Mouse (Mus musculus): ENCODE measurements around the gene Alg6. TPM values are rescaled to one million over a fixed set of nuclear protein-coding genes. Genes with fewer than 3 reads are reported as not detected.
A peak's percentile ranks its signal among the peaks of the same experiment; 100 is the strongest.

Gene Alg6
- 9.7 and 10.3 TPM in 2 replicates for polyA plus RNA-seq (2015; fragmentation: Nextera tagmentation; extraction: Ambion mirVana)

DNA sequence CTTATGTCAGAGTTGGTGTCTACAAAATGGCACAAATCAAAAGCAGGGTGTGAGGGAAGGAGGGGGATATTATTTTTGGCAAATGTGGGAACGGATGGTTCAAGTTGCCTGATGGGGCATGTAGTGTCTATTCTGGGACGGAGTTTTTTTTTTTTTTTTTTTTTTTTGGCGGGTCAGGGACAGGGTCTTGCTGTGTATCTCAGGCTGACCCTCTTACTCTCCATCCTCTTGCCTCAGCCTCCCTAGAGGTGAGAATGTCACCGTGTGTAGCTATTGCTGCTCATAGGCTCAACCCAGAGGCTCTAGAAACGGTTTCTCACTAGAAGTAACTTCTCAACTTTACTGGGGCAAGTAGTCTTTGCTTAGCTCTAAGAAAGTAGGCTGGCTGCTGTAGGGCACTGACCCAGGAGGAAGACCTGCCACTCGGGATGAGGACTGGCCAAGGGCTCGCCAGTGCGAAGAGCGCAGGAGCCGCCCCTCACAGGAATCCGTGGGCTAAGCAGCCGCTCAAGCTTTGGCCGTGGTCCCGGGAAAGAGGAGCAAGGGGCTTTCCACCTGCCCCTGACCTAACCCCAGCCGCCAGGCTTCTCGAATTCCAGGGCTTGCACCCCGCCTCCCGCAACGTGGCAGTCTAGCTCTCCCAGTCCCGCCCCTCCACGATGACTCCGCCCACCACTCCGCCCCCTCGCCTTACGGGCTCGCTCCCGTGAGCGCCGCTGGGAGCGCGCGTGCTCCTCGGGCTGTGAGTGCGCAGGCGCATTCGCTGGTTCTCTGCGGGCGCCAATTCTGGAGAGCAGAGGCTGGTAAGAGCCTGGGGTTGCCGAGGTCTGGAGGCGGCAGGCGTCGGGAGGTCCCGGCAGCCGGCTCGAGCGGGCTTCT lies at the start of gene Alg6:
Alg6 (plus strand) TSS at position 761 of the 879 bp plus-strand sequence.
- ATAC-seq (ENCODE audit: low read depth) = peak; percentile 94
- H3K4me2 ChIP-seq (ENCODE audit: low read depth, low read length) = peak within 1 kb of the TSS; percentile 85
- no peaks in the 10 kb centered on the region for H3K9me3 ChIP-seq (replicated peaks; ENCODE audit: control insufficient read depth, low read length)
- peak within 1 kb of the TSS; percentile 82 for H3K9ac ChIP-seq (ENCODE audit: low read depth, low read length)
- peaks cover 8% of the 10 kb centered on the region for H3K4me1 ChIP-seq (ENCODE audit: control insufficient read depth, low read depth, low read length)
- H3K4me3 ChIP-seq (ENCODE audit: low read depth, low read length) = peak within 1 kb of the TSS; percentile 74
- H3K27me3 ChIP-seq (ENCODE audit: control insufficient read depth, insufficient read depth, low read depth, low read length) = no peaks in the 10 kb centered on the region
- WGBS (ENCODE audit: insufficient replicate concordance) = 4% methylated on average over 45 of the region's 46 CpGs
- H3K36me3 ChIP-seq (ENCODE audit: control insufficient read depth, insufficient read depth) = no peaks in the 10 kb centered on the region
- H3K27ac ChIP-seq (ENCODE audit: low read length) = peak within 1 kb of the TSS; percentile 25; the same call in 1 of the 2 replicates

DNA sequence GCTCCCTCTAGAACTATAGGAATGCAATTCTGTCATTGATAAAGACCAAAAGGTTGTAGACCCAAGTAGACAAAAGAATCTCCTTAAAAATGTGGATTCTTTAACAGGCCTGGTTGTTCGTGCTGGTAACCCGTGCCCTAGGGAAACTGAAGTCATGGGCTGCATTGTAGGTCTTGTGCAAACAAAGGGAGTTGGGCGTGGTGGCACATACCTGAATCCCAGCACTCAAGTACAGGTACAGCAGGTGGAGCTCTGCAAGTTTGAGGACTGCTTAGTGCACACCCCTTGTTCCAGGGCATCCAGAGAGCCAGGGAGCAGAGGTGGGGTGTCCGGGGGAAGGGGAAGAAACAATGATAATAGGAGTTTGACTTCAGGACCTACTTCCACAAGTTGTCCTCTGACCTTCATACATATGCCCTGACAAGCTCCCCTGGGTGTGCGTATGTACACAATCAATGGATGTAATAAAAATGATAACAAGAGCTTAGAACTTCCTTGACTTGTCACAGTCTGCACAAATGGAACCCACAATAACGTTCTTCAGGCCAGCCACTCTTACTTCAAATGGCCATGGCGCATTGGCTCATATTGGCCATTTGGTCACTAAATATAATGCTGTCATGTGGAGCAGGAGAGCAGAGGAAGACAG lies 45.1 kb upstream of the Alg6 start:
- no peak for ATAC-seq (ENCODE audit: low read depth)
- H3K4me2 ChIP-seq (ENCODE audit: low read depth, low read length) = no peak overlapping the region
- no peaks in the 10 kb centered on the region for H3K27me3 ChIP-seq (ENCODE audit: control insufficient read depth, insufficient read depth, low read depth, low read length)
- no peak overlapping the region for H3K27ac ChIP-seq (ENCODE audit: low read length)
- no peak overlapping the region for H3K9ac ChIP-seq (ENCODE audit: low read depth, low read length)
- no peaks in the 10 kb centered on the region for H3K4me1 ChIP-seq (ENCODE audit: control insufficient read depth, low read depth, low read length)
- no peak overlapping the region for H3K4me3 ChIP-seq (ENCODE audit: low read depth, low read length)
- no peaks in the 10 kb centered on the region for H3K36me3 ChIP-seq (ENCODE audit: control insufficient read depth, insufficient read depth)
- 73% methylated on average over 7 of the region's 7 CpGs for WGBS (ENCODE audit: insufficient replicate concordance)
- H3K9me3 ChIP-seq (replicated peaks; ENCODE audit: control insufficient read depth, low read length) = no peaks in the 10 kb centered on the region; the same call in 1 of the 2 replicates

DNA sequence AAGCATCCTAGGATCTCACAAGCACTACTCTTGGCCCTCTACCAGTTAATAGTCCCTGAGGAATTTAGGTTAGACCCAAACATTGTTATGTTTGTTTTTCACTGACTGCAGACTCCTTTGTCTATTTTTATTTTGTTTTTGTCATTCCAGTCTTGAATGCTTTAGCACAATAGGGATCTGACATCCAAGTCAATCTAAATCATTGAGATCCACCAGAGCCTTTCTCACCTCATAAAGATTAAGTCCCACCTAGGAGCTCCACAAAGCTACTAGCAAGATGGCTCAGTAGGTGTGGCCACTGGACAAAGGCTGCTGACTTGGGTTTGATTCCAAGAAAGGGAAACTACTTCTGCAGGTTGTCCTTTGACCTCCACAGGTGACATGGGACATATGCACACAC lies 40.3 kb upstream of the Alg6 start:
- Histone ChIP-seq H3K4me2 (ENCODE audit: low read depth, low read length) (no peak overlapping the region), H3K36me3 (ENCODE audit: control insufficient read depth, insufficient read depth) (no peaks in the 10 kb centered on the region), H3K9ac (ENCODE audit: low read depth, low read length) (no peak overlapping the region), H3K9me3 (replicated peaks; ENCODE audit: control insufficient read depth, low read length) (no peaks in the 10 kb centered on the region; the same call in 1 of the 2 replicates), H3K27me3 (ENCODE audit: control insufficient read depth, insufficient read depth, low read depth, low read length) (no peaks in the 10 kb centered on the region), H3K4me1 (ENCODE audit: control insufficient read depth, low read depth, low read length) (no peaks in the 10 kb centered on the region), H3K27ac (ENCODE audit: low read length) (no peak overlapping the region), H3K4me3 (ENCODE audit: low read depth, low read length) (no peak overlapping the region)
- no peak for ATAC-seq (ENCODE audit: low read depth)

DNA sequence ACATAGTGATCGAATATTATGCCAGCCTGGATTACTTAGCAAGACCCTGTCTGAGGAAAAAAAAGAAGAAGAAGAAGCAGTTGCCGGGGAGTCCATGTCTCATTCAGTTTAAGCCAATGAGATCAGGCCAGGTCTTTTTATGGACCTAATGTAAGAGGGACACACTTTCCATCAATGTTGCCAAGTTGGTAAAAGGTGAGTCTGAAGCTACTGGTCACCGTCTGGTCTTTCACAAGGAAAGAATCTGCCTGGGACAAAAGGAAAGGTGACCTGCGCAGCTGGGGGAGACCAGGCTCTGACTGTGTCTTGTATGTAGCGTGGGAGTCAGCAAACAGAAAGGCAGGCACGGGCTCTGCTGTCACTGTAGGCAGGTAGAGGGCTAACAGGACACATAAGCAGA lies 31.5 kb upstream of the Alg6 start:
- H3K27me3 ChIP-seq (ENCODE audit: control insufficient read depth, insufficient read depth, low read depth, low read length) = no peaks in the 10 kb centered on the region
- no peaks in the 10 kb centered on the region for H3K9me3 ChIP-seq (replicated peaks; ENCODE audit: control insufficient read depth, low read length)
- WGBS (ENCODE audit: insufficient replicate concordance) = 60% methylated on average over 6 of the region's 6 CpGs
- H3K9ac ChIP-seq (ENCODE audit: low read depth, low read length) = no peak overlapping the region
- no peak for ATAC-seq (ENCODE audit: low read depth)
- no peaks in the 10 kb centered on the region for H3K4me1 ChIP-seq (ENCODE audit: control insufficient read depth, low read depth, low read length)
- H3K36me3 ChIP-seq (ENCODE audit: control insufficient read depth, insufficient read depth) = no peaks in the 10 kb centered on the region
- H3K4me3 ChIP-seq (ENCODE audit: low read depth, low read length) = no peak overlapping the region
- H3K4me2 ChIP-seq (ENCODE audit: low read depth, low read length) = no peak overlapping the region
- H3K27ac ChIP-seq (ENCODE audit: low read length) = no peak overlapping the region

DNA sequence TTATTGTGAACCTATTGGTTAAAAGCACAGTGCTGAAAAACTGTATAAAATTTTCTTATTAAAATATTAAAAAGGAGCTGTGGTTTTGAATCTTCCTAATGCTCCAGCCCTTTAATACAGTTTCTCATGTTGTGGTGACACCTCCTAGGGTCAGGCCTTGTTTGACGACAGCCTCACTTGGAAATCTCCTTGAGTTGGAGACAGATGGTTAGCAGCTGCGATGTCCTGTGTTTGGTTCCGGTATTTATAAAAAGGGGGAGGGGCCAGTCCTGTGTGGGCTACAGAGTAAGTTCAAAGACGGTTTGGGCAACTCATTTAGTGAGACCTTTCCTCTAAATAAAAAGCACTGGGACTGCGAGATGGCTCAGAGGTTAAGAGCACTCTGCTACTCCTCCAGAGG lies 29.2 kb upstream of the Alg6 start:
- no peaks in the 10 kb centered on the region for H3K4me1 ChIP-seq (ENCODE audit: control insufficient read depth, low read depth, low read length)
- no peak overlapping the region for H3K9ac ChIP-seq (ENCODE audit: low read depth, low read length)
- no peak overlapping the region for H3K27ac ChIP-seq (ENCODE audit: low read length)
- no peak overlapping the region for H3K4me2 ChIP-seq (ENCODE audit: low read depth, low read length)
- no peak for ATAC-seq (ENCODE audit: low read depth)
- no peaks in the 10 kb centered on the region for H3K9me3 ChIP-seq (replicated peaks; ENCODE audit: control insufficient read depth, low read length)
- H3K4me3 ChIP-seq (ENCODE audit: low read depth, low read length) = no peak overlapping the region
- 54% methylated on average over 5 of the region's 5 CpGs for WGBS (ENCODE audit: insufficient replicate concordance)
- H3K36me3 ChIP-seq (ENCODE audit: control insufficient read depth, insufficient read depth) = no peaks in the 10 kb centered on the region
- H3K27me3 ChIP-seq (ENCODE audit: control insufficient read depth, insufficient read depth, low read depth, low read length) = no peaks in the 10 kb centered on the region

DNA sequence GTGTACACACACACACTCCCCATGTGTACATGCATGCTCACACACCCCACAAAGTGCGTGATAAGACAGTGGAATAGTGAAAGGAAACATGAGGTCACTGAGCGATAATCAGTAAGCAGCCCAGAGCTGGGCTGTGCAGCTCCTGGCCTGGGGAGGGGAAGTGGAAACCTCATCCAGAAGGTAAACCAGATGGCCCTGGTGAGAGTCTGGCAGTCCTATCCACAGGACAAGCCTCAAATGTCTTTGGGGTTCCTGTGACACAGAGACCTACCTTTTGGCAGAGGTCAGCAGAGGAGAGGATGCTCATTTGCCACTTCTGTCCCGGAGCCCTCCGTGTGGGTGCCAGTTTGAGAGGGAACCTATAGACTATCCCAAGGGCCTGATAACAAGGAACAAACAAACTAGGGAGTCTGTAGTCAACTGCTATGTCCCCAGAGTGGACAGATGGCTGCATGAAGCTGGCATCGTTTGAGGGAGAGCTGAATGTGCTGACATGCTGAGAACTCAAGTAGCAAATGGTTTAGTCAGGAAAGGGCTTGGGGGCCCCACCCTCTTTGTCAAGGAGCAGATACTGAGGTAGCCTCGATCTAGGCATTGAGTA lies 2.8 kb upstream of the Alg6 start:
- Histone ChIP-seq H3K27ac (ENCODE audit: low read length) (no peak overlapping the region), H3K9me3 (replicated peaks; ENCODE audit: control insufficient read depth, low read length) (no peaks in the 10 kb centered on the region), H3K4me2 (ENCODE audit: low read depth, low read length) (no peak overlapping the region), H3K9ac (ENCODE audit: low read depth, low read length) (no peak overlapping the region), H3K27me3 (ENCODE audit: control insufficient read depth, insufficient read depth, low read depth, low read length) (no peaks in the 10 kb centered on the region), H3K4me1 (ENCODE audit: control insufficient read depth, low read depth, low read length) (peaks cover 8% of the 10 kb centered on the region), H3K4me3 (ENCODE audit: low read depth, low read length) (no peak overlapping the region), H3K36me3 (ENCODE audit: control insufficient read depth, insufficient read depth) (no peaks in the 10 kb centered on the region)
- 62% methylated on average over 6 of the region's 6 CpGs for WGBS (ENCODE audit: insufficient replicate concordance)
- ATAC-seq (ENCODE audit: low read depth) = no peak

DNA sequence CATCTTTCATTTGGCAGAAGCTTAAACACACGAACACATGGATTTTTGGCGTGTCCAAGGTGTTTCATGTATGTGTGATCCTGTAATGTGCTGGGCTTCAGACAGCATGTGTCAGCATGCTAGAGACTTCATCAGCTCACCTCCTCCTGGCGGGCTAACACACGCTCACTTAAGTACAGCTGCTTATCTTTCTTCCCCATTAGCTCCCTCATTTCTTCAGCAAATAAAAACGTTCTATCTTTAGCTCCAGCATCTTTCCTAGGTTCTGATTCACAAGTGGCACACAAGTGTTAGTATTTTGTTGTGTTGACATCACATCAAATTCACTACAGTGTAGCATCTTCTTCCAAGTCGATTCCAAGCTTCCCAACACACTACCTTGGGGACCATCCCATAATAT lies 1.5 kb upstream of the Alg6 start:
- Histone ChIP-seq H3K27ac (ENCODE audit: low read length) (no peak overlapping the region), H3K27me3 (ENCODE audit: control insufficient read depth, insufficient read depth, low read depth, low read length) (no peaks in the 10 kb centered on the region), H3K9me3 (replicated peaks; ENCODE audit: control insufficient read depth, low read length) (no peaks in the 10 kb centered on the region), H3K4me1 (ENCODE audit: control insufficient read depth, low read depth, low read length) (peaks cover 8% of the 10 kb centered on the region), H3K4me2 (ENCODE audit: low read depth, low read length) (no peak overlapping the region), H3K4me3 (ENCODE audit: low read depth, low read length) (no peak overlapping the region), H3K36me3 (ENCODE audit: control insufficient read depth, insufficient read depth) (no peaks in the 10 kb centered on the region), H3K9ac (ENCODE audit: low read depth, low read length) (no peak overlapping the region)
- no peak for ATAC-seq (ENCODE audit: low read depth)
- WGBS (ENCODE audit: insufficient replicate concordance) = 47% methylated on average over 6 of the region's 6 CpGs

DNA sequence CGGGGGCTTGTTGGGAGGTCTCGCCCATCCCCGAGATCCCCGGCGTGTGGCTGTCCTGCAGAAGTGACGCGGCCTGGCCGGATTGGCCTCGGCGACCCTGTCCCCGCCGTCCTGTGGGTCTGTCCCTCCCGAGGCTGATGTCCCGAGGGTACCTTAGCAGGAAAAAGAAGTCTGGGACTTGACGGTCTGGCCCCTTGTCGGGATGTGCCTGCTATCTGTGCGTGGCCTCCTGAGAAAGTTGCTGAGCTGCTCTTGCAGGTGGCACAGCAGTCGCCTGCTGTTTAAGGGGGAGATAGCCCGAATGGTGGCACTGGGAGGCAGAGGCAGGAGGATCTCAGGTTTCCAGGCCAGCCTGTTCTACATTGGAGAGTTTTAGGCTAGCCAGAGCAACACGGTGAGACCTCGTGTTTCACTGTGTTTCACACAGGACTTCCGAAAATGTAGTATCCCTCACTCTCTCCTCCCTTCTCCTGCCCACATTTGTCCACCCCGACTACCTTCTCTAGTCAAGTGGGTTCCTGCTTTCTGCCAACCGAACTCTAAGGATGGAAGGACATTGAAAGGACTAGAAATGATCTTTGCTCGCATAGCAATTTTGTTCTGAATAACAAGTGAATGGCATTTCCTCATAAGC lies 436 bp downstream of the Alg6 start:
- Histone ChIP-seq H3K4me2 (ENCODE audit: low read depth, low read length) (peak overlapping the region; percentile 85), H3K9me3 (replicated peaks; ENCODE audit: control insufficient read depth, low read length) (no peaks in the 10 kb centered on the region), H3K4me3 (ENCODE audit: low read depth, low read length) (peak overlapping the region; percentile 74), H3K27me3 (ENCODE audit: control insufficient read depth, insufficient read depth, low read depth, low read length) (no peaks in the 10 kb centered on the region), H3K4me1 (ENCODE audit: control insufficient read depth, low read depth, low read length) (peaks cover 8% of the 10 kb centered on the region), H3K9ac (ENCODE audit: low read depth, low read length) (peak overlapping the region; percentile 82), H3K27ac (ENCODE audit: low read length) (peak overlapping the region; percentile 25; the same call in 1 of the 2 replicates), H3K36me3 (ENCODE audit: control insufficient read depth, insufficient read depth) (no peaks in the 10 kb centered on the region)
- WGBS (ENCODE audit: insufficient replicate concordance) = 13% methylated on average over 25 of the region's 25 CpGs
- ATAC-seq (ENCODE audit: low read depth) = peak; percentile 38

Measured in liver, embryonic 16.5 days (tissue).